Mouse (Mus musculus) forebrain, embryonic 15.5 days (tissue): Measurements from ENCODE around the gene Zfp62. TPM values are rescaled to one million over a fixed set of nuclear protein-coding genes. Genes with fewer than 3 reads are reported as not detected.
A peak's percentile ranks its signal among the peaks of the same experiment; 100 is the strongest.

Experiments used
- ATAC-seq: fragments of 200-750 bp; cut with Nextera tagmentation; replicated peaks from 2 replicates; pipeline ENCODE4 v1.8.0; 2017; ENCODE audit warnings: mild to moderate bottlenecking, moderate TSS enrichment, moderate library complexity
- H3K27ac ChIP-seq: fragments of 300-500 bp; sonication (generic); replicated peaks from 2 replicates; pipeline ENCODE4 v1.5.1; 2015; ENCODE audit warnings: mild to moderate bottlenecking, inconsistent platforms
- H3K27me3 ChIP-seq: fragments of 300-500 bp; sonication (generic); 2 replicates; pipeline ENCODE4 v1.6.1; 2015; ENCODE audit warnings: inconsistent platforms
- H3K36me3 ChIP-seq: fragments of 300-500 bp; sonication (generic); 2 replicates; pipeline ENCODE4 v1.6.1; 2015; ENCODE audit warnings: mild to moderate bottlenecking, inconsistent platforms
- H3K4me1 ChIP-seq: fragments of 300-500 bp; sonication (generic); 2 replicates; pipeline ENCODE4 v1.6.1; 2015; ENCODE audit warnings: inconsistent platforms
- H3K4me2 ChIP-seq: fragments of 300-500 bp; sonication (generic); replicated peaks from 2 replicates; pipeline ENCODE4 v1.6.1; 2015; ENCODE audit warnings: mild to moderate bottlenecking, inconsistent platforms
- H3K4me3 ChIP-seq: fragments of 300-500 bp; sonication (generic); 2 replicates; pipeline ENCODE4 v1.5.1; 2015; ENCODE audit warnings: mild to moderate bottlenecking, inconsistent platforms
- H3K9ac ChIP-seq: fragments of 300-500 bp; sonication (generic); replicated peaks from 2 replicates; pipeline ENCODE4 v1.6.1; 2015; ENCODE audit warnings: mild to moderate bottlenecking, inconsistent platforms
- H3K9me3 ChIP-seq: fragments of 300-500 bp; sonication (generic); 2 replicates; pipeline ENCODE4 v1.6.1; 2016; ENCODE audit warnings: inconsistent platforms
- WGBS: fragments of 180-500 bp; shearing (Covaris S2); methylation state at CpG from one replicate; pipeline ENCODE4 v1.1.7; 2015; ENCODE audit warnings: mixed read lengths; 5-methylcytosine and 5-hydroxymethylcytosine counted together
- polyA plus RNA-seq: library from polyadenylated mRNA; unstranded; fragments of >200 nt; fragmentation: Nextera tagmentation; extraction: Ambion mirVana; gene quantifications from 2 replicates; pipeline ENCODE4 v1.2.1, GENCODE M21; 2015

Zfp62 gene
- polyA plus RNA-seq, 1 experiment from 2014 or later: 55.1 TPM

DNA sequence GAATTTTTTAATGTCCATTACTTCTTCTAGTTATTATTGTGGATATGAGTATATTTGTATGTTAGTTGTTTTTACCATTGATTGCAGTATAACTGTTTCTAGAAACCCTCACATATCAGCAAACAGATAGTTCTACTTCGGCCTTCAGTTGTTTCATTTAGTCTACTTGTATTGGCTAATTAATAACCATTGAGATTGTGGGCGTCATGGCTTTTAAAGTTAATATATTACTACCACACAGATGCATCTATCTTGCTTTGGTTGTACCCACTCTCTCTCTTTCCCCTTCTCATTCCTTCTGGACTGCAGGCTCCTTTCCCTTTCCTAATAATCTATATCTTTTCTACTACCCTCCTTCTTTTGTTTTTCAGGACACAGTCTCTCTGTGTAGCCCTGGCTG, 56.2 kb downstream of the Zfp62 start:
- Histone ChIP-seq H3K4me1 (no peaks in the 10 kb centered on the region), H3K9me3 (no peaks in the 10 kb centered on the region), H3K27ac (no peak overlapping the region), H3K9ac (no peak overlapping the region), H3K4me2 (no peak overlapping the region), H3K36me3 (peaks cover 6% of the 10 kb centered on the region; the same call in 1 of the 2 replicates), H3K27me3 (no peaks in the 10 kb centered on the region), H3K4me3 (no peak overlapping the region)
- 97% methylated on average over 2 of the region's 2 CpGs for WGBS
- ATAC-seq: no peak

DNA sequence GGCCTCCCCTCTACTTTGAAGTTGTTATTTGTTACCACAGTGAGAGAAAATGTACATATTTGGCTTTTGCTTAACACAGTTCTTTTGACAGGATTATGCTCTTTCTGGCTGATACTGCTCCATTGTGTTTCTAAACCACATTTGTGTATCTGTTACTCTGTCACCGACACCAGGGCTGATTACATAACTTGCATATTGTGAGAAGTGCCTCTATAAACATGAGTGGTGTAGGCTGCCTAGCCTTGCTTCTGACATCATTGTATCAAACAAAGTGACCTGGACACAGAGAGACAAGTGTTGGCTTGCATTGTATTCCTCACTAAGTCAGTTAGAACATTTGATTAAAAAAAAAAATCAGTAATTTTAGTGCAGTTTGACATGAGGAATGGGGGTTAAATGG, 56.7 kb downstream of the Zfp62 start:
- H3K27me3 ChIP-seq: no peaks in the 10 kb centered on the region
- no peaks in the 10 kb centered on the region for H3K4me1 ChIP-seq
- no peak overlapping the region for H3K9ac ChIP-seq
- no peaks in the 10 kb centered on the region for H3K9me3 ChIP-seq
- no peak for ATAC-seq
- H3K4me2 ChIP-seq: no peak overlapping the region
- H3K36me3 ChIP-seq: peaks cover 6% of the 10 kb centered on the region; the same call in 1 of the 2 replicates
- no peak overlapping the region for H3K27ac ChIP-seq
- WGBS: 77% methylated on average over 1 of the region's 1 CpGs
- H3K4me3 ChIP-seq: no peak overlapping the region

DNA sequence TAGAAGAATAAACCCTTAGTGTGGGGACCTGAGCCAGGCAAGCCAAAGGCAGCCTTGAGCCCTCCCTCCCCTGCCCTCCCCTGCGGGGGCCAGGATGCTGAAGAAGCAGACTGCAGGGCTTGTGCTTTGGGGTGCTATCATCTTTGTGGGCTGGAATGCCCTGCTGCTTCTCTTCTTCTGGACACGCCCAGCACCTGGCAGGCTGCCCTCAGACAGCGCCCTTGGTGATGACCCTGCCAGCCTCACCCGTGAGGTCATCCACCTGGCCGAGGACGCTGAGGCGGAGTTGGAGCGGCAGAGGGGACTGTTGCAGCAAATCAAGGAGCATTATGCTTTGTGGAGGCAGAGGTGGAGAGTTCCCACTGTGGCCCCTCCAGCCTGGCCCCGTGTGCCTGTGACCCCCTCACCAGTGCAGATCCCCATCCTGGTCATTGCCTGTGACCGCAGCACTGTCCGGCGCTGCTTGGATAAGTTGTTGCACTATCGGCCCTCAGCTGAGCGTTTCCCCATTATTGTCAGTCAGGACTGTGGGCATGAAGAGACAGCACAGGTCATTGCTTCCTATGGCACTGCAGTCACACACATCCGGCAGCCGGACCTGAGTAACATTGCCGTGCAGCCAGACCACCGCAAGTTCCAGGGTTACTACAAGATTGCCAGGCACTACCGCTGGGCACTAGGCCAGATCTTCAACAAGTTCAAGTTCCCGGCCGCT, 57.7 kb downstream of the Zfp62 start:
- Histone ChIP-seq H3K4me2 (no peak overlapping the region), H3K27me3 (no peaks in the 10 kb centered on the region), H3K36me3 (peaks cover 6% of the 10 kb centered on the region; the same call in 1 of the 2 replicates), H3K4me1 (no peaks in the 10 kb centered on the region), H3K9me3 (no peaks in the 10 kb centered on the region), H3K27ac (no peak overlapping the region), H3K9ac (no peak overlapping the region), H3K4me3 (no peak overlapping the region)
- ATAC-seq: no peak
- 93% methylated on average over 21 of the region's 21 CpGs for WGBS

DNA sequence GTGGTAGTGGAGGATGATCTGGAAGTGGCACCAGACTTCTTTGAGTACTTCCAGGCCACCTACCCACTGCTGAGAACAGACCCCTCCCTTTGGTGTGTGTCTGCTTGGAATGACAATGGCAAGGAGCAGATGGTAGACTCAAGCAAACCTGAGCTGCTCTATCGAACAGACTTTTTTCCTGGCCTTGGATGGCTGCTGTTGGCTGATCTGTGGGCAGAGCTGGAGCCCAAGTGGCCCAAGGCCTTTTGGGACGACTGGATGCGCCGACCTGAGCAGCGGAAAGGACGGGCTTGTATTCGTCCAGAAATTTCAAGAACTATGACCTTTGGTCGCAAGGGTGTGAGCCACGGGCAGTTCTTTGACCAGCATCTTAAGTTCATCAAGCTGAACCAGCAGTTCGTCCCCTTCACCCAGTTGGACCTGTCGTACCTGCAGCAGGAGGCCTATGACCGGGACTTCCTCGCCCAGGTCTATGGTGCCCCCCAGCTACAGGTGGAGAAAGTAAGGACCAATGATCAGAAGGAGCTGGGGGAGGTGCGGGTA, 58.3 kb downstream of the Zfp62 start:
- H3K9ac ChIP-seq: no peak overlapping the region
- WGBS: 92% methylated on average over 14 of the region's 14 CpGs
- H3K9me3 ChIP-seq: no peaks in the 10 kb centered on the region
- no peak overlapping the region for H3K4me3 ChIP-seq
- no peaks in the 10 kb centered on the region for H3K27me3 ChIP-seq
- H3K27ac ChIP-seq: no peak overlapping the region
- peaks cover 6% of the 10 kb centered on the region; the same call in 1 of the 2 replicates for H3K36me3 ChIP-seq
- ATAC-seq: no peak
- H3K4me1 ChIP-seq: no peaks in the 10 kb centered on the region
- H3K4me2 ChIP-seq: no peak overlapping the region

DNA sequence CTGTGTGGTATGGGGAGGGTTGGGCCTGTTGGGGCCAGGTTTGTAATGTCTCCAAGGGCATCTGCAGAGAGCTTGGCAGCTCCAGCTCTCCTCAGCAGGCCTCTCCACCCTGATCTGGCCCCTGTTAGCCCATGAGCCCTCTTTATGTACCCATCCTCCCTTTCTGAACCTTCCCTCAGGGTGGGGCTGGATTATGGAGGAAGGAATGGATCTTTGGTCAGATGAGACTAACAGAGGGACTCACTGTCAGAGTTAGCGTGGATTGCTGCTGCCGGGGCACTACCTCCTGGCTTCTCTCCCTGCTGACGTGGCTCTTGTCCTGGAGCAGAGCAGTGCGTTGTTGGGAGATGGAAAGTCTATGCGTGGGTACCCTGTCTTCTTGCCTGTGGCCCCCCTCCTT, 59.2 kb downstream of the Zfp62 start:
- Histone ChIP-seq H3K4me2 (no peak overlapping the region), H3K4me3 (no peak overlapping the region), H3K27ac (no peak overlapping the region), H3K9me3 (no peaks in the 10 kb centered on the region), H3K4me1 (no peaks in the 10 kb centered on the region), H3K36me3 (peaks cover 6% of the 10 kb centered on the region; the same call in 1 of the 2 replicates), H3K9ac (no peak overlapping the region), H3K27me3 (no peaks in the 10 kb centered on the region)
- WGBS: 91% methylated on average over 5 of the region's 5 CpGs
- ATAC-seq: peak; percentile 35; the same call in 1 of the 2 replicates

DNA sequence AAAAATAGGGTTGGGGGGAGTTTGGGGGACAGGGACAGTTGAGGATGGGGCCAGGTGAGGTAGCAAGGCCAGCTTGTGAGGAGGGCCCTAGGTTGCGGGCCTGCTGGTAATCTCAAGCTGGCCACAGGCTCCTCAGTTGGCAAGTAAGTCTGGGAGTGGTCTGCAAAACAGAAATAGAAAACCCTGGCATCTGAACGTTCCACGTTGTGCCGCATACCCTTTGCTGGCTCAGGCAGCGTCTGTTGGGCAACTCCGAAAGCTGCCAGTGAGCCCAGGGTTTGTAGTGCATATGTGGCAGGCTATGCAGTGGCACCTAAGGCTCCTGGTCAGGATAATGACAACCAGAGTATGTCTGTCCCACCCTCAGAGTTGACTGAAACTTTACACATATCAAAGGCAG, 60.1 kb downstream of the Zfp62 start:
- H3K4me2 ChIP-seq: no peak overlapping the region
- no peak overlapping the region for H3K4me3 ChIP-seq
- no peaks in the 10 kb centered on the region for H3K27me3 ChIP-seq
- no peak overlapping the region for H3K27ac ChIP-seq
- no peaks in the 10 kb centered on the region for H3K4me1 ChIP-seq
- peaks cover 6% of the 10 kb centered on the region; the same call in 1 of the 2 replicates for H3K36me3 ChIP-seq
- no peak overlapping the region for H3K9ac ChIP-seq
- WGBS: 90% methylated on average over 6 of the region's 6 CpGs
- ATAC-seq: no peak
- H3K9me3 ChIP-seq: no peaks in the 10 kb centered on the region

DNA sequence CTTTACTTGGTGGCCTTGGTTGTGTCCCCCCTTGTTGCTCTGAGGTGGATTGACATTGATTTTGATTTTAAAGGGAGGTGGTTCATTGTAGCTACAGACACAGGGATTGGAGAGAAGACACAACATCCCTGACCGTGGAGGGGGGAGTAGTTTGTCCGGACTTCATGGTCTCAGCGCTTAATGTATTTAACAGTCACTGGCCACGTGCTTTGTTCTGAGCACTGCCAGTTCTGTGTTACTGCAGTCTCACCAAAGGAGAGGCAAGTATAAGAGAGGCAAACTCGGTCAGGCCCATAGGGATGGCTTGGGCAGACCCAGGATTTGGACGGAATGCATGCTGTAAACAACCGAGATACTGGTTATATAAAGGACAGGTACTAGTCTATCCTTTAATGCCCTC, 61.0 kb downstream of the Zfp62 start:
- 94% methylated on average over 7 of the region's 7 CpGs for WGBS
- H3K9ac ChIP-seq: no peak overlapping the region

DNA sequence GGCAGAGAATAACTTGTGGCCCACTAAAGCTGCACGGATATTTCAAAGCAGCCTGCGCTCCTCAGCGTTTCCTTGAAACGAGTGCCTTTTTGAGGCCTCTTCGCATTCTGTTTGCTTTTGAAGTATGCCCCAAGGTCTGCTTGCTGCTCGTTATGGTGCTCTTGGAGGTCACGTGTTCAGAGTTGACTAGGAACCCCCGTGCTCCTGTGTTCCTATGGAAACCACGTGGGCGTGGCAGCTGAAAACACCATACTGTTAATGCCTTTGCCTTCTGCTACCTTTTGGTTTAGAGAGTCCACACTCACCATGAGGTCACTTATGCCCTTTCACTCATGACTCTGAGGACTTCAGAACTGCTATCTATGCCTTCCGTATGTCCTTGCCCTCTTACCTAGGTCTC, 61.5 kb downstream of the Zfp62 start:
- no peaks in the 10 kb centered on the region for H3K4me1 ChIP-seq
- no peaks in the 10 kb centered on the region for H3K27me3 ChIP-seq
- H3K36me3 ChIP-seq: peaks cover 6% of the 10 kb centered on the region; the same call in 1 of the 2 replicates
- no peak overlapping the region for H3K9ac ChIP-seq
- no peaks in the 10 kb centered on the region for H3K9me3 ChIP-seq
- no peak overlapping the region for H3K27ac ChIP-seq
- H3K4me3 ChIP-seq: no peak overlapping the region
- WGBS: 62% methylated on average over 11 of the region's 11 CpGs
- ATAC-seq: no peak
- H3K4me2 ChIP-seq: no peak overlapping the region

More for the DNA sequence above, 61.0 kb downstream of the Zfp62 start:
- Histone ChIP-seq H3K27me3 (no peaks in the 10 kb centered on the region), H3K9me3 (no peaks in the 10 kb centered on the region), H3K27ac (no peak overlapping the region), H3K4me2 (no peak overlapping the region), H3K36me3 (peaks cover 6% of the 10 kb centered on the region; the same call in 1 of the 2 replicates), H3K4me1 (no peaks in the 10 kb centered on the region), H3K4me3 (no peak overlapping the region)
- no peak for ATAC-seq

DNA sequence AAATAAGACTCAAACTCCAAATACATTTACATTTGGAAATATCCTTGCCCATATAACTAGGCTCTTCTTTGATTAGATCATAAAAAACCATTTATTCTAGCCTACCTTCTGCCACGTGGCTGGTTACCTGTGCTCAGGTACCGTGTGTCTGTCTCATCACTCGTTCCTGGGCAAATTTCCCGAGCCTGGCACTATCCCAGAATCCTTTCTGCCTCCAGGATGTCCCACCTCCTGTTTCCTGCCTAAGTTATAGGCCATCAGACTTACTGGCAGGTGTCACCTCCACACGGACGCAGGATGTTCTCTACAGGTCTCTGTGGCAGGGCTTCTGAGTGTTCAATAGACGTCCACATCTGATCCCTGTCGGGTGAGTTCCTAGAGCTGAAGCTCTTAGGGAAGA, 62.0 kb downstream of the Zfp62 start:
- Histone ChIP-seq H3K4me3 (no peak overlapping the region), H3K9ac (no peak overlapping the region), H3K36me3 (peaks cover 6% of the 10 kb centered on the region; the same call in 1 of the 2 replicates), H3K4me2 (no peak overlapping the region), H3K4me1 (no peaks in the 10 kb centered on the region), H3K27ac (no peak overlapping the region), H3K27me3 (no peaks in the 10 kb centered on the region), H3K9me3 (no peaks in the 10 kb centered on the region)
- no peak for ATAC-seq
- WGBS: 87% methylated on average over 8 of the region's 8 CpGs

DNA sequence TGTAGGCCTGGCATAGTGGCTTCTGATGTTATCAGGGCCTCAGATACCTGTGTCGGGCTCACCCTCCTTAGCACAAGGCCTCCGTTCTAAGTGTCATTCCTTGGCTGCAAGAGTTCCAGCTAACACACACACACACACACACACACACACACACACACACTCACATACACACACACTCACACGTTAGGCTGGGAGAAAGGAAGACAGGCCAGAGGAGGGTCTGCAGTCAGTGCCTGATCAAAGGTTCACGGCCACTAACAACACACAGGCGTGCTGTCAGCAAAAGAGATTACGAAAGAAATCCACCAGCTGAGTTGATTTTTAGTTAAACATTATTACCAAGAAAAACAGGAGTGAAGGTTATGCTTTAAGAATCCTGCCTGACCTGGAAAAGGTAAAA, 63.6 kb downstream of the Zfp62 start:
- 86% methylated on average over 6 of the region's 6 CpGs for WGBS
- Histone ChIP-seq H3K9ac (no peak overlapping the region), H3K4me1 (no peaks in the 10 kb centered on the region), H3K27me3 (no peaks in the 10 kb centered on the region), H3K9me3 (no peaks in the 10 kb centered on the region), H3K4me2 (no peak overlapping the region), H3K4me3 (no peak overlapping the region), H3K27ac (no peak overlapping the region), H3K36me3 (peaks cover under 1% of the 10 kb centered on the region; the same call in 1 of the 2 replicates)
- ATAC-seq: no peak

DNA sequence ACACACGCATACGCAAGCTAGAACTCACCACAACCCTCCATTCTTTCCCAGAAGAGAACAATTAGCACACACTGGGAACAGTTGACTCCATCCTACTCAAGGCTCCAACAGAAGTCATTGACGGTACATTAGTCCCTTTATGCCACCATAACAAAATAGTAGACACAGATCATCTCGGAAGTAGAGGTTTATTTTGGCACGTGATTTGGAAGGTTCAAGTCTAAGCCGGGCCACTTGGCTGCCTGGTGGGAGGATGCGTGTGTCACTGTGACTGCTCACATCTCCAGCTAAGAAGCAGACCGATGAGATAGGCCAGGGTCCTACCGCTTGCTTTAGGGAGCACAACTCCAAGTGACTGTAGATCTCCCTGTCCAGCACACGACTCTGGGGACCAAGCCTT, 64.2 kb downstream of the Zfp62 start:
- ATAC-seq: no peak
- H3K4me1 ChIP-seq: no peaks in the 10 kb centered on the region
- no peak overlapping the region for H3K27ac ChIP-seq

DNA sequence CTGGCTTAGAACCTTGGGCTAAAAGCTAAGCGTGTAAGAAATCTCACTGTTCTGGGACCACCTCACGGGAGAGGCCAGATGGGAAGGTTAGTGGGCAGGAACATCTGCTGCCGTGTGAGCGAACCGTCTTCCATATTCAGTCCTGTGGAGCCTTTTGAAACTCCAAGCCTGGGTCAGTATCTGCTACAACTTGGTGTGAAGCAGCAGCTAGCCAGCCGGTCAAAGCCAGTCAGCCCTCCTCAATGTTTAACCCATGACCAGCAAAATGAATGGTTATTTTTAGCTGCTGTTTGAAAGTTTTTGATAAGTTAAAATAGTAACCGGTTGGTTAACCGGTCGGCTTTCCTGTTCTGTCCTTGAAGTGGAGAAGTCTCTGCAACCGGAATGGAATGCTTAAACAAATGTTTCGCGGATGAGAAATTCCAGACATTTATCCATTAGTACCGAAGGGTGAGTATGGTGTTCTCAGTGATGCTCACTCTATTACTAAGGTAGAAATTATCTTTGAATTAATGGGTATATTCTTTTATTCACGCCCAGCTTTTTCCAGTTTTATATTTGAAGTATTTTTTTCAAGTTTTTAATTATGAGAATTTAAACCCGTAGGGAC, 65.0 kb downstream of the Zfp62 start:
- H3K27me3 ChIP-seq: no peaks in the 10 kb centered on the region
- no peak for ATAC-seq

More for the DNA sequence above, 64.2 kb downstream of the Zfp62 start:
- no peaks in the 10 kb centered on the region for H3K27me3 ChIP-seq
- 85% methylated on average over 10 of the region's 10 CpGs for WGBS
- H3K36me3 ChIP-seq: no peaks in the 10 kb centered on the region
- no peak overlapping the region for H3K4me2 ChIP-seq
- H3K9me3 ChIP-seq: no peaks in the 10 kb centered on the region
- no peak overlapping the region for H3K9ac ChIP-seq
- H3K4me3 ChIP-seq: no peak overlapping the region

More for the DNA sequence above, 65.0 kb downstream of the Zfp62 start:
- H3K4me1 ChIP-seq: no peaks in the 10 kb centered on the region
- WGBS: 85% methylated on average over 15 of the region's 15 CpGs
- H3K4me2 ChIP-seq: no peak overlapping the region
- no peaks in the 10 kb centered on the region for H3K9me3 ChIP-seq
- H3K36me3 ChIP-seq: no peaks in the 10 kb centered on the region
- no peak overlapping the region for H3K9ac ChIP-seq
- H3K4me3 ChIP-seq: no peak overlapping the region
- H3K27ac ChIP-seq: no peak overlapping the region
